Mouse (Mus musculus): ENCODE data around the gene Nrg3.

- TF ChIP-seq CTCF (IDR thresholded peaks at IDR 0.05; ENCODE audit: low read depth): no peak
- no peak for TF ChIP-seq EP300 (optimal IDR thresholded peaks at IDR 0.05)
Measured at GRCm38 (mm10) chr14:39211472-39211871, 261.4 kb downstream of the Nrg3 start.
